Mouse (Mus musculus): Measurements from ENCODE around the gene Cds2.

DNA sequence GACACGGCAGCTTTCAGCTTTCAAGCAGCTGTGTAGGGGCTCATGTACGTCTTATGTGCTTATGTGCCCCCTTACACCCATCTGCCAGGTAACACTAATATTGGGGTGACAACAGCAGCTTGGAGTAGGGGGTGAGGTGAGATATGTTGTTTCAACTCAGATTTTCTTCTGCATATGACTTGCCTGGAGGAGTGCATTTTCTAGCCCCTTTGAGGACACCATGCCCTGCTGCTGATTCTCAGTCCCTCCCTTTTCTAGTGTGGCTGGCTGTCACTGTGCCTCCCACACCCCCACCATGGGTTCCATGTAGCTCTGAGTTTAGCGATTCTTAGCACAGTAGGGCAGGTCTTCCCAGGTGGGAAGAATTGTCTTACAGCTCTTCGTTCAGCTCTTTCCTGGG is 38.5 kb downstream of the Cds2 start:
- TF ChIP-seq CTCF (IDR thresholded peaks at IDR 0.05; ENCODE audit: extremely low read depth, insufficient read length, insufficient replicate concordance, low read depth, low read length): no peak
- TF ChIP-seq POLR2A (IDR thresholded peaks at IDR 0.05; ENCODE audit: low read depth, low read length): no peak
